Mouse (Mus musculus) stomach, postnatal 0 days (tissue): ENCODE results near the gene Atrx. TPM values are rescaled to one million over a fixed set of nuclear protein-coding genes. Genes with fewer than 3 reads are reported as not detected.
"Not testable (repeated sequence)": the region's sequence is repeated elsewhere in the genome, so short reads cannot be mapped to it uniquely, and the experiment has no call there.

Experiments
- ATAC-seq: fragments of 200-750 bp; cut with Nextera tagmentation; 2 replicates; pipeline ENCODE4 v1.8.0; 2017; ENCODE audit not compliant: low FRiP score, low TSS enrichment
- DNase-seq: peaks from one replicate; pipeline ENCODE4 v3.0.0-alpha.2; 2016; ENCODE audit warnings: low spot score
- H3K27ac ChIP-seq: fragments of 300-500 bp; sonication (generic); replicated peaks from 2 replicates; pipeline ENCODE4 v1.5.1; 2014; ENCODE audit warnings: mild to moderate bottlenecking, control low read depth
- H3K27me3 ChIP-seq: fragments of 300-500 bp; sonication (generic); 2 replicates; pipeline ENCODE4 v1.6.1; 2014; ENCODE audit warnings: low read length; ENCODE audit not compliant: control insufficient read depth, insufficient read depth
- H3K36me3 ChIP-seq: fragments of 300-500 bp; sonication (generic); 2 replicates; pipeline ENCODE4 v1.6.1; 2014; ENCODE audit warnings: low read length, mixed read lengths; ENCODE audit not compliant: control insufficient read depth, insufficient read depth
- H3K4me1 ChIP-seq: fragments of 300-500 bp; sonication (generic); replicated peaks from 2 replicates; pipeline ENCODE4 v1.6.1; 2014; ENCODE audit warnings: antibody characterized with exemption; ENCODE audit not compliant: control insufficient read depth, insufficient read depth
- H3K4me2 ChIP-seq: fragments of 300-500 bp; sonication (generic); replicated peaks from 2 replicates; pipeline ENCODE4 v1.6.1; 2014; ENCODE audit warnings: low read depth, mild to moderate bottlenecking, control low read depth, moderate library complexity
- H3K4me3 ChIP-seq: fragments of 300-500 bp; sonication (generic); 2 replicates; pipeline ENCODE4 v1.5.1; 2014; ENCODE audit warnings: low read depth, low read length, control low read depth
- H3K9ac ChIP-seq: fragments of 300-500 bp; sonication (generic); 2 replicates; pipeline ENCODE4 v1.6.1; 2014; ENCODE audit warnings: mild to moderate bottlenecking, low read length, control low read depth, mixed read lengths
- H3K9me3 ChIP-seq: fragments of 300-500 bp; sonication (generic); 2 replicates; pipeline ENCODE4 v1.6.1; 2016; ENCODE audit warnings: low read length; ENCODE audit not compliant: control insufficient read depth
- CTCF ChIP-seq: IDR thresholded peaks from 2 replicates; pipeline ENCODE4 v1.5.1; 2016; ENCODE audit warnings: antibody characterized with exemption, low read depth, mild to moderate bottlenecking, moderate library complexity
- EP300 ChIP-seq: optimal IDR thresholded peaks from 2 replicates; pipeline ENCODE3; 2016; ENCODE audit warnings: antibody characterized with exemption
- WGBS: fragments of 180-500 bp; shearing (Covaris S2); extraction: QIAGEN DNeasy Blood & Tissue Kit; methylation state at CpG from one replicate; pipeline ENCODE4 v1.1.7; 2014; 5-methylcytosine and 5-hydroxymethylcytosine counted together
- polyA plus RNA-seq: library from polyadenylated mRNA; unstranded; fragments of >200 nt; fragmentation: Nextera tagmentation; extraction: Ambion mirVana; gene quantifications from 2 replicates; pipeline ENCODE4 v1.2.1, GENCODE M21; 2015

Gene Atrx
- 58.2 and 66.0 TPM in 2 replicates for polyA plus RNA-seq

GRCm38 (mm10) chrX:105928861-105929477 lies at the start of gene Atrx:
Gene Atrx (minus strand): TSS chrX:105929403.
- DNase-seq (peak; percentile 73), ATAC-seq (peak; percentile 95)
- peak within 1 kb of the TSS; percentile 65 for H3K4me3 ChIP-seq
- H3K9ac ChIP-seq, result peak within 1 kb of the TSS; percentile 85
- TF ChIP-seq CTCF, result no peak
- TF ChIP-seq EP300, result no peak
- peak within 1 kb of the TSS; percentile 49 for H3K4me2 ChIP-seq
- no peaks in the 10 kb centered on the region for H3K9me3 ChIP-seq
- H3K4me1 ChIP-seq, result no peaks in the 10 kb centered on the region
- no peaks in the 10 kb centered on the region for H3K27me3 ChIP-seq
- no peaks in the 10 kb centered on the region for H3K36me3 ChIP-seq
- WGBS, result 21% methylated on average over 42 of the region's 42 CpGs
- H3K27ac ChIP-seq, result peak within 1 kb of the TSS; percentile 91

GRCm38 (mm10) chrX:105957091-105957490 lies 27.9 kb upstream of the Atrx start:
- 68% methylated on average over 13 of the region's 14 CpGs for WGBS
- not testable (repeated sequence) for H3K36me3 ChIP-seq, H3K9ac ChIP-seq, H3K4me2 ChIP-seq, DNase-seq, ATAC-seq, H3K4me1 ChIP-seq, H3K9me3 ChIP-seq, H3K27me3 ChIP-seq, H3K27ac ChIP-seq, H3K4me3 ChIP-seq

GRCm38 (mm10) chrX:105953999-105954398 lies 24.8 kb upstream of the Atrx start:
- Histone ChIP-seq H3K9me3 (no peaks in the 10 kb centered on the region), H3K36me3 (no peaks in the 10 kb centered on the region), H3K4me2 (no peak overlapping the region), H3K4me3 (no peak overlapping the region), H3K27me3 (no peaks in the 10 kb centered on the region), H3K4me1 (no peaks in the 10 kb centered on the region), H3K27ac (no peak overlapping the region), H3K9ac (no peak overlapping the region)
- TF ChIP-seq CTCF, result no peak
- TF ChIP-seq EP300, result no peak
- WGBS, result 72% methylated on average over 2 of the region's 2 CpGs
- ATAC-seq, result no peak
- no peak for DNase-seq

- no peak for ATAC-seq
- Histone ChIP-seq H3K27me3 (no peaks in the 10 kb centered on the region), H3K9me3 (no peaks in the 10 kb centered on the region), H3K4me2 (no peak overlapping the region), H3K4me1 (no peaks in the 10 kb centered on the region), H3K36me3 (no peaks in the 10 kb centered on the region), H3K27ac (no peak overlapping the region), H3K4me3 (no peak overlapping the region), H3K9ac (no peak overlapping the region)
- DNase-seq, result no peak
- WGBS, result 36% methylated on average over 1 of the region's 1 CpGs
- TF ChIP-seq EP300 (no peak), CTCF (no peak)
Measured at GRCm38 (mm10) chrX:105946357-105946756, 17.2 kb upstream of the Atrx start.

GRCm38 (mm10) chrX:105939245-105939644 lies 10.0 kb upstream of the Atrx start:
- Histone ChIP-seq H3K27ac (no peak overlapping the region), H3K9ac (no peak overlapping the region), H3K27me3 (no peaks in the 10 kb centered on the region), H3K4me2 (no peak overlapping the region), H3K9me3 (no peaks in the 10 kb centered on the region), H3K36me3 (no peaks in the 10 kb centered on the region), H3K4me3 (no peak overlapping the region), H3K4me1 (no peaks in the 10 kb centered on the region)
- DNase-seq (no peak), ATAC-seq (no peak)
- WGBS, result 90% methylated on average over 7 of the region's 7 CpGs
- TF ChIP-seq EP300 (no peak), CTCF (no peak)

- DNase-seq, result no peak
- Histone ChIP-seq H3K36me3 (no peaks in the 10 kb centered on the region), H3K4me3 (no peak overlapping the region), H3K4me1 (no peaks in the 10 kb centered on the region), H3K9me3 (no peaks in the 10 kb centered on the region), H3K4me2 (no peak overlapping the region), H3K9ac (no peak overlapping the region), H3K27me3 (no peaks in the 10 kb centered on the region), H3K27ac (no peak overlapping the region)
- TF ChIP-seq CTCF (no peak), EP300 (no peak)
- WGBS, result 63% methylated on average over 2 of the region's 2 CpGs
- ATAC-seq, result no peak
Measured at GRCm38 (mm10) chrX:105937736-105938135, 8.5 kb upstream of the Atrx start.
